Mouse (Mus musculus): ENCODE measurements around the gene Fbxo24.

GRCm38 (mm10) chr5:137609292-137609691 is 19.5 kb downstream of the Fbxo24 start:
- TF ChIP-seq TCF12 (IDR thresholded peaks at IDR 0.05; ENCODE audit: low read depth, low read length) (no peak), POLR2A (IDR thresholded peaks at IDR 0.05; ENCODE audit: low read depth, low read length) (no peak), CTCF (conservative IDR thresholded peaks at IDR 0.05 in 1 of 2, IDR thresholded peaks at IDR 0.05 in 1 of 2; ENCODE audit: low read depth in 2 of 2, low read length in 2 of 2) (no peak), TBP (conservative IDR thresholded peaks at IDR 0.05; ENCODE audit: low read depth, low read length) (no peak), POLR2AphosphoS2 (IDR thresholded peaks at IDR 0.05; ENCODE audit: low read depth, low read length) (no peak)

Data from CH12.LX (cell line).